Mouse (Mus musculus): ENCODE data around the gene Tbata. TPM values are rescaled to one million over a fixed set of nuclear protein-coding genes. Genes with fewer than 3 reads are reported as not detected.

Gene Tbata
- polyA plus RNA-seq, 2 experiments: not detected

DNA sequence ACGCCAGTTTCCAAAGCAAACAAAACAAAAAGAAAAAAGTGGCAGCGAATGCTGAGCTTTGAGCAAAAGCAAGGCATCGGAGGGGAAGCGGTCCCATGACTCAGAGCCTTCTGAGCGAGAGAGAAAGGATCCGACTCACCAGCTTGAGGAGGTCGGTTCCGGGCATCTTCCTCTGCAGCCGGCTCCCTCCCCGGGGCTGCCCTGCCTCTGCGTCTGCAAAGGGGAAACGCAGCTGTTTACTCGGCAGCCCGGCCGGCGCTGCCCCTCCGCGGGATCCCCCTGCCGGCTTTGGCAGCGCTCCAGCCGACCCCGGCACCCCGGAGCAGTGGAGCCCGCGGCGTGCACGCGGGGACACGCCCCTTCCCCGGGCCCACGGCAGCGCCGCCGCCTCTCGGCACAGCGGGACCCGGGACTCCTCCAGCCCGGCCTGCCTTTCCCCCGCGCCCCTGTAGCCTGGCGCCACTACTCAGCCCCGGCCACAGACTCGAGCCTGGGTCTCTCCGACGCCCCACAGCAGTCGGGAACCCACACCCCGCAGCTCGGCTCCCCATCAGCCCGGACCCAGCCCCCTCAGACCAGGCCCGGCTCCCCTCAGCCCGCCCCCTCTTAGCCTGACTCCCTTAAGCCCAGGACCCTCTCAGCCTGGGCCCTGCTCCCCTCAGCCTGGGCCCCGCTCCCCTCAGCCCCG is 25.5 kb upstream of the Tbata start:
- H3K4me2 ChIP-seq (ENCODE audit: low read depth): peak overlapping the region; percentile 82
- H3K4me3 ChIP-seq (ENCODE audit: insufficient read depth in 1 of 2, low read depth in 2 of 2, low read length in 2 of 2): peak overlapping the region; percentile 78 to 90
- H3K9me3 ChIP-seq (ENCODE audit: control insufficient read depth, low read length): no peaks in the 10 kb centered on the region
- WGBS (ENCODE audit: insufficient replicate concordance): 2% methylated on average over 50 of the region's 53 CpGs
- no peaks in the 10 kb centered on the region for H3K36me3 ChIP-seq (replicated peaks; ENCODE audit: control insufficient read depth, insufficient read depth, low read depth)
- no peak for TF ChIP-seq EP300 (IDR thresholded peaks at IDR 0.05; ENCODE audit: low read depth)
- TF ChIP-seq CTCF (IDR thresholded peaks at IDR 0.05; ENCODE audit: low read depth): no peak
- DNase-seq (ENCODE audit: low read depth in 3 of 3, low spot score in 3 of 3) (peak in 1 of 3 experiments; percentile 41), ATAC-seq (ENCODE audit: insufficient read depth) (peak; percentile 13)
- peak overlapping the region; percentile 78 for H3K9ac ChIP-seq (replicated peaks)
- H3K27me3 ChIP-seq (ENCODE audit: control insufficient read depth, insufficient read depth, low read length): no peaks in the 10 kb centered on the region
- no peak overlapping the region for H3K27ac ChIP-seq
- peaks cover 24 to 35% of the 10 kb centered on the region in 2 experiments for H3K4me1 ChIP-seq (replicated peaks; ENCODE audit: control insufficient read depth in 2 of 2, insufficient read depth in 2 of 2, low read length in 1 of 2)

DNA sequence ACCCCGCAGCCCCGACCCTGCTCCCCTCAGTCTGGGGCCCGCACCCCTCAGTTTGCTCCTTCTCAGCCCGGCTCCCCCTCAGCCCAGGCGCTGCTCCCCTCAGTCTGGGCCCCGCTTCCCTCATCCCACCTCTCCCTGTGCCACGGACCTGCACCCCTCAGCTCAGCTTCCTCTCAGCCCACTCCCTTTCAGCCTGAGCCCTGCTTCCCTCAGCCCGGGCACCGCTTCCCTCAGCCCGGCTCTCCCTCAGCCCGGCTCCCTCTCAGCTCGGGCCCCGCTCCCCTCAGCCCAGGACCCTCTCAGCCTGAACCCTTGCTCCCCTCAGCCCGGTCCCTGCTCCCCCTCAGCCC is 25.0 kb upstream of the Tbata start:
- no peaks in the 10 kb centered on the region for H3K9me3 ChIP-seq (ENCODE audit: control insufficient read depth, low read length)
- H3K36me3 ChIP-seq (replicated peaks; ENCODE audit: control insufficient read depth, insufficient read depth, low read depth): no peaks in the 10 kb centered on the region
- peak; percentile 23 for ATAC-seq (ENCODE audit: insufficient read depth)
- DNase-seq (ENCODE audit: low read depth in 3 of 3, low spot score in 3 of 3): no peak
- no peak for TF ChIP-seq CTCF (IDR thresholded peaks at IDR 0.05; ENCODE audit: low read depth)
- TF ChIP-seq EP300 (IDR thresholded peaks at IDR 0.05; ENCODE audit: low read depth): no peak
- H3K27me3 ChIP-seq (ENCODE audit: control insufficient read depth, insufficient read depth, low read length): no peaks in the 10 kb centered on the region
- WGBS (ENCODE audit: insufficient replicate concordance): under 1% methylated on average over 14 of the region's 14 CpGs
- H3K9ac ChIP-seq (replicated peaks): peak overlapping the region; percentile 78
- H3K4me3 ChIP-seq (ENCODE audit: insufficient read depth in 1 of 2, low read depth in 2 of 2, low read length in 2 of 2): peak overlapping the region; percentile 78 to 90
- peak overlapping the region; percentile 20; the same call in 1 of the 2 replicates for H3K27ac ChIP-seq
- H3K4me1 ChIP-seq (replicated peaks; ENCODE audit: control insufficient read depth in 2 of 2, insufficient read depth in 2 of 2, low read length in 1 of 2): peaks cover 22 to 40% of the 10 kb centered on the region in 2 experiments
- H3K4me2 ChIP-seq (ENCODE audit: low read depth): peak overlapping the region; percentile 82

DNA sequence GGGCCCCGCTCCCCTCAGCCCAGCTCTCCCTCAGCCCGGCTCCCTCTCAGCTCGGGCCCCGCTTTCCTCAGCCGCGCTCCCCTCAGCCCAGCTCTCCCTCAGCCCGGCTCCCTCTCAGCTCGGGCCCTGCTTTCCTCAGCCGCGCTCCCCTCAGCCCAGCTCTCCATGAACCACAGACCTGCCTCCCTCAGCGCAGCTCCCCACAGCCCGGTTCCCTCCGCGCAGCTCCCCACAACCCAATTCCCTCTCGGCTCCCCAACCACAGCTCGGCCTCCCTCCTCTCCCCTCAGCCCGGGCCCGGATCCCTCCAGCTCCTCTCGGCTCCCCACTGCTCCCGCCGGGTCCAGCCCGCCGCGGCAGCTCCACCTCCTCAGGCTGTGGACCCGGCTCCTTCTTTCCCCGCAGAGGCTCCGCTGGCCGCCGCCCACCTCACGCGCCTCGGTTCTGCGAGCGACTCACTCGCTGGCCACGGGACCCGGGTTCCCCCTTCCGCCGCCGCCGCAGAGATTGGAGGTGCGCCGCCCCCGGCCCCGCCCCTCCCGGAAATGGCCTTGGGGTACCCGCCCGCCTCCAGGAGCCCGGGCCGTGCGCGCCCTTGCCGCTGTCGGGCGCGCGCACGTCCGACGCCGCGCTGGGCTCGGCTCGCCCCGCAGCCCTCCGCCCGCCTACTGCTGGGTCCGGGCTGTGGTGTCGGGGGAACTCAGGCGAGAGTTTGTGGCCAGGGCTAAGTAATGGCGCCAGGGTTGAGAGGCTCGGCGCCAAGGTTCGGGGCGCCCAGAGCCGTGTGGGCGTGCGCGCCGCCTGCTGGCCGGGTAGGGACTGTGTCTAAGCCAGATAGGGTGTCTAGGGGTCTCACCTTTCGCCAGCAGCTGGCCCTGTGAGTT is 24.4 kb upstream of the Tbata start, which contains the start of gene Sgpl1:
Gene Sgpl1 (minus strand): TSS at position 547 of the 884 bp plus-strand sequence.
- Histone ChIP-seq H3K27ac (peak within 1 kb of the TSS; percentile 55), H3K9ac (replicated peaks) (peak within 1 kb of the TSS; percentile 78), H3K4me1 (replicated peaks; ENCODE audit: control insufficient read depth in 2 of 2, insufficient read depth in 2 of 2, low read length in 1 of 2) (peaks cover 22 to 40% of the 10 kb centered on the region in 2 experiments), H3K27me3 (ENCODE audit: control insufficient read depth, insufficient read depth, low read length) (no peaks in the 10 kb centered on the region), H3K9me3 (ENCODE audit: control insufficient read depth, low read length) (no peaks in the 10 kb centered on the region), H3K36me3 (replicated peaks; ENCODE audit: control insufficient read depth, insufficient read depth, low read depth) (no peaks in the 10 kb centered on the region), H3K4me2 (ENCODE audit: low read depth) (peak within 1 kb of the TSS; percentile 82), H3K4me3 (ENCODE audit: insufficient read depth in 1 of 2, low read depth in 2 of 2, low read length in 2 of 2) (peak within 1 kb of the TSS; percentile 78 to 90)
- DNase-seq (ENCODE audit: low read depth in 3 of 3, low spot score in 3 of 3): peak; percentile 70 to 77 (median 72)
- WGBS (ENCODE audit: insufficient replicate concordance): under 1% methylated on average over 82 of the region's 82 CpGs
- TF ChIP-seq EP300 (IDR thresholded peaks at IDR 0.05; ENCODE audit: low read depth): no peak
- TF ChIP-seq CTCF (IDR thresholded peaks at IDR 0.05; ENCODE audit: low read depth): peak; percentile 94
- ATAC-seq (ENCODE audit: insufficient read depth): peak; percentile 88

DNA sequence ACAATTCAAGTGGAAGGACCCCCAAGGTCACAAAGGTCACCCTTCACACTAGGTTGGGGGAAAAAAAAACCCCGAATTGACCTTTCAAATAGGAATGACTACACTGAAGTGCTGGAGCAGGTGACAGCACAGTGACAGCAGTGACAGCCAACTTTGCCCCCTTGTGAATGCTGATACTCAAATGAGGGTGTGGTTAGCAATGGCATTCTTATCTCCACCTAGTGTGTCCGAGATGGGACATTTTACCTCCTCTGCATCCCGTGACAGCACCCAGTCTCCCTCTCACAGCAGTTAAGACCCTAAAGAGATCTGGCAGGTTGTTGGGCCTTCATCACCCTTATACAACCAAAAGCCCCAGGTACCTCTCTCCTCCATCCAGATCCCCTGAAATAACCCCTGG is 22.3 kb upstream of the Tbata start:
- DNase-seq (ENCODE audit: low read depth in 3 of 3, low spot score in 3 of 3): peak; percentile 41 to 56 (median 55)
- H3K36me3 ChIP-seq (replicated peaks; ENCODE audit: control insufficient read depth, insufficient read depth, low read depth): no peaks in the 10 kb centered on the region
- H3K9me3 ChIP-seq (ENCODE audit: control insufficient read depth, low read length): no peaks in the 10 kb centered on the region
- no peak overlapping the region for H3K4me3 ChIP-seq (ENCODE audit: insufficient read depth in 1 of 2, low read depth in 2 of 2, low read length in 2 of 2)
- ATAC-seq (ENCODE audit: insufficient read depth): peak; percentile 24; the same call in 1 of the 2 replicates
- peak; percentile 30; the same call in 1 of the 2 replicates for TF ChIP-seq EP300 (IDR thresholded peaks at IDR 0.05; ENCODE audit: low read depth)
- no peak for TF ChIP-seq CTCF (IDR thresholded peaks at IDR 0.05; ENCODE audit: low read depth)
- H3K27me3 ChIP-seq (ENCODE audit: control insufficient read depth, insufficient read depth, low read length): no peaks in the 10 kb centered on the region
- H3K4me2 ChIP-seq (ENCODE audit: low read depth): peak overlapping the region; percentile 51
- peak overlapping the region; percentile 68 for H3K27ac ChIP-seq
- H3K4me1 ChIP-seq (replicated peaks; ENCODE audit: control insufficient read depth in 2 of 2, insufficient read depth in 2 of 2, low read length in 1 of 2): peaks cover 22 to 42% of the 10 kb centered on the region in 2 experiments
- peak overlapping the region; percentile 6; the same call in 1 of the 2 replicates for H3K9ac ChIP-seq (replicated peaks)
- WGBS (ENCODE audit: insufficient replicate concordance): 20% methylated on average over 3 of the region's 3 CpGs

DNA sequence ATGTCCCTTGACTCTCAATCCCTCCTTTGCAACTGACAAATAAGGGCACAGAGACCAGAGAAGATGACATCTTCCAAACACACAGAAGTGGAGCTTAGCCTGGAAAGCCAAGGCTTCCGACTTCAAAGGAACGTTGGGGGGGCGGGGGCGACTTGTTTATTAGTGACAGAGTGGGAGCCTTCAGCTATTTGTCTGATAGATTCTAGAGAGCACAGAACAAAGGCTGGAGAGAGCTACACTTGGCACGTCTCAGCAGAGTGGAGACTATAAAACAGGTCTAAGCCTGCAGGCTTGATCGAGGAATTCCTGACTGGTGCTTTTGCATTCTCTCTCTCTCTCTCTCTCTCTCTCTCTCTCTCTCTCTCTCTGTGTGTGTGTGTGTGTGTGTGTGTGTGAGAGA is 21.1 kb upstream of the Tbata start:
- no peaks in the 10 kb centered on the region for H3K9me3 ChIP-seq (ENCODE audit: control insufficient read depth, low read length)
- no peak for TF ChIP-seq EP300 (IDR thresholded peaks at IDR 0.05; ENCODE audit: low read depth)
- no peak for TF ChIP-seq CTCF (IDR thresholded peaks at IDR 0.05; ENCODE audit: low read depth)

More for the DNA sequence above, 21.1 kb upstream of the Tbata start:
- Histone ChIP-seq H3K4me1 (replicated peaks; ENCODE audit: control insufficient read depth in 2 of 2, insufficient read depth in 2 of 2, low read length in 1 of 2) (peaks cover 22 to 41% of the 10 kb centered on the region in 2 experiments), H3K9ac (replicated peaks) (no peak overlapping the region), H3K4me3 (ENCODE audit: insufficient read depth in 1 of 2, low read depth in 2 of 2, low read length in 2 of 2) (no peak overlapping the region), H3K27me3 (ENCODE audit: control insufficient read depth, insufficient read depth, low read length) (no peaks in the 10 kb centered on the region), H3K27ac (no peak overlapping the region), H3K4me2 (ENCODE audit: low read depth) (no peak overlapping the region), H3K36me3 (replicated peaks; ENCODE audit: control insufficient read depth, insufficient read depth, low read depth) (no peaks in the 10 kb centered on the region)
- ATAC-seq (ENCODE audit: insufficient read depth) (no peak), DNase-seq (ENCODE audit: low read depth in 3 of 3, low spot score in 3 of 3) (no peak)
- WGBS (ENCODE audit: insufficient replicate concordance): 42% methylated on average over 6 of the region's 6 CpGs

Measured in liver, embryonic 14.5 days (tissue).